Mouse (Mus musculus) neural tube, embryonic 12.5 days (tissue): ENCODE results near the gene Erbin. TPM values are rescaled to one million over a fixed set of nuclear protein-coding genes. Genes with fewer than 3 reads are reported as not detected.

Source experiments
- ATAC-seq: fragments of 200-750 bp; cut with Nextera tagmentation; 2 replicates; pipeline ENCODE4 v1.8.0; 2017; ENCODE audit warnings: low read depth, mild to moderate bottlenecking, moderate TSS enrichment, moderate library complexity; ENCODE audit not compliant: low FRiP score
- H3K27ac ChIP-seq: fragments of 300-500 bp; sonication (generic); 2 replicates; pipeline ENCODE4 v1.5.1; 2016
- H3K27me3 ChIP-seq: fragments of 300-500 bp; sonication (generic); replicated peaks from 2 replicates; pipeline ENCODE4 v1.6.1; 2016; ENCODE audit warnings: mild to moderate bottlenecking
- H3K36me3 ChIP-seq: fragments of 300-500 bp; sonication (generic); 2 replicates; pipeline ENCODE4 v1.6.1; 2016; ENCODE audit warnings: mild to moderate bottlenecking
- H3K4me1 ChIP-seq: fragments of 300-500 bp; sonication (generic); 2 replicates; pipeline ENCODE4 v1.6.1; 2016
- H3K4me2 ChIP-seq: fragments of 300-500 bp; sonication (generic); replicated peaks from 2 replicates; pipeline ENCODE4 v1.6.1; 2016; ENCODE audit warnings: mild to moderate bottlenecking
- H3K4me3 ChIP-seq: fragments of 300-500 bp; sonication (generic); 2 replicates; pipeline ENCODE4 v1.5.1; 2016
- H3K9ac ChIP-seq: fragments of 300-500 bp; sonication (generic); 2 replicates; pipeline ENCODE4 v1.6.1; 2016; ENCODE audit warnings: mild to moderate bottlenecking
- H3K9me3 ChIP-seq: fragments of 300-500 bp; sonication (generic); 2 replicates; pipeline ENCODE4 v1.6.1; 2016; ENCODE audit warnings: mild to moderate bottlenecking
- WGBS: fragments of 180-500 bp; shearing (Covaris S2); methylation state at CpG from one replicate; pipeline ENCODE4 v1.1.7; 2016; 5-methylcytosine and 5-hydroxymethylcytosine counted together
- polyA plus RNA-seq: library from polyadenylated mRNA; unstranded; fragments of >200 nt; fragmentation: Nextera tagmentation; extraction: Ambion mirVana; gene quantifications from 2 replicates; pipeline ENCODE4 v1.2.1, GENCODE M21; 2016

The Erbin gene
- 17.5 and 19.0 TPM in 2 replicates for polyA plus RNA-seq

DNA sequence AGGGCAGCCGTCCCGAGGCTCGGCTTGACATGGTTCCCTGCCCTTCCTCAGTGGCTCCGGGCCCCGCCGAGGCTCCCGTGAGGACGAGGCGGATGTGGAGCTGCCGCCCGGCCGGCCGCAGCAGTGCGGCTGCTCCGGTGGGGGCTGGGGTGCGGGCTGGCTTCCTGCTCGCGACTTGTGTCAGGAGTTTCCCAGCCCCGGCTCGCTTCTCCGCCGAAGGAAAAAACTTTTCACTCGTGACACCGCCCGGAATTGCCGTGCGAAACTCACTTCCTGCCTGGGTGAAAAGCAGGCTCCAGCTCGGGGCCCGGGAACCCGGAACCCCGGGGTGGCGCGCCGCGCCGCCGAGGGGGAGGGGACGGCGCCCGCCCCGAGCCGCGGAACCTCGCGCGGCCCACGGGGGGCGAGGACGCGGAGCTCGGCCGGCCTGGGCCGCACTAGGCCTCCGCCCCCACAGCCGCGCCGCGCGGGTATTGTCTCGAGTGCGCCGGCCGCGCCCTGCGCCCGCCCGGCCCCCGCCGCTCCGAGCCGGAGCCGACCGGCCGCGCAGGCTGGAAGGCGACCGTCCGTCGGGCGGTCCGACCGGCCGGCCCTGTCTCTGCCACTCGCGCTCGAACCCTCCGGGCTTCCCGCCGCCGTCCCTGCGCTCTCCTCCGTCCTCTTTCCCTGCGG, at the start of gene Erbin:
TSS of gene Erbin (minus strand) at position 254 of the 672 bp plus-strand sequence.
- ATAC-seq = peak; percentile 75
- WGBS = under 1% methylated on average over 63 of the region's 93 CpGs
- H3K27me3 ChIP-seq = no peaks in the 10 kb centered on the region
- H3K9ac ChIP-seq = peak within 1 kb of the TSS; percentile 100
- peak within 1 kb of the TSS; percentile 100 for H3K27ac ChIP-seq
- peaks cover 11% of the 10 kb centered on the region; the same call in 1 of the 2 replicates for H3K4me1 ChIP-seq
- no peaks in the 10 kb centered on the region for H3K36me3 ChIP-seq
- H3K9me3 ChIP-seq = no peaks in the 10 kb centered on the region
- peak within 1 kb of the TSS; percentile 75 for H3K4me2 ChIP-seq
- peak within 1 kb of the TSS; percentile 79 for H3K4me3 ChIP-seq

DNA sequence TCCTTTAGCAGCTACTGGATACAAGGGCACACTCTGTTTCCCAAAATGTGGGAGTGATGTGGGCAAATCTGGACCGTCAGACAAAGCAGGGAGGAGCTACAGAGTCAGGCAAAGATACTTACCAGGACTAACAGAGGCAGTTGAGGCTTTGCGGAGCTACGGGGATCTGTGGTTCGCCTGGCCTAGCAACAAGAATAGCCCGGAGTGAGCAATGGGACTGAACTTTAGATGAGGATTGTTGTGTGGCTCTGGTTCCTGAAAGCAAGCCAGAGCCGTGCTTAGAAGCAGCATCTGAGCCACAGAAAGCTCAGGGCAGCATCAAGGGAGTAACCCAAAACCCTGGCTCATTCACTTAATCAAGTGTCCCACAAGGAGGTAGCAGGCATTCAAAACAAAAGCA, 49.6 kb upstream of the Erbin start:
- ATAC-seq = no peak
- H3K9ac ChIP-seq = no peak overlapping the region

DNA sequence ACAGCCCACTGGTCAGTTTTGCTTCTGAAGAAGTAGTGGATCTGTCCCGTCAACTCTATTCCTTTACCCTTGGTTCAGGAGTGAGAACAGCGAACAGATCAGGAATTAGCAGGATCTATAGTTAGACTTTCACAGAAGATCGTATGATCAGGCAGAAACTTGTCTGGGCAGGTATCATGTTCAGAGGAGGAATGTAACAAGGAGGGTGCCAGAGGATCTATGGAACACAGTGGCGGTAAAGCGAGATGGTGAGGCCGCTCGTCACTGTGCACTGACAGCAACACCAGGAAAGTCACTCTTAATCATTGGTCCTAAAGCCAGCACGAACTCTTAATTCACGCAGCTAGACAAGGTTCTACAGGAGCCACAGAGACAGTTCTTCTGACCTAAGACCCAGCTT, 47.7 kb upstream of the Erbin start:
- Histone ChIP-seq H3K9me3 (no peaks in the 10 kb centered on the region), H3K4me2 (no peak overlapping the region), H3K27me3 (no peaks in the 10 kb centered on the region), H3K27ac (no peak overlapping the region), H3K4me1 (no peaks in the 10 kb centered on the region), H3K4me3 (no peak overlapping the region), H3K9ac (no peak overlapping the region), H3K36me3 (no peaks in the 10 kb centered on the region)
- 92% methylated on average over 9 of the region's 9 CpGs for WGBS
- ATAC-seq = no peak

More for the DNA sequence above, 49.6 kb upstream of the Erbin start:
- no peak overlapping the region for H3K4me2 ChIP-seq
- H3K4me1 ChIP-seq = no peaks in the 10 kb centered on the region
- WGBS = 78% methylated on average over 6 of the region's 6 CpGs
- no peak overlapping the region for H3K27ac ChIP-seq
- no peaks in the 10 kb centered on the region for H3K9me3 ChIP-seq
- H3K4me3 ChIP-seq = no peak overlapping the region
- H3K27me3 ChIP-seq = no peaks in the 10 kb centered on the region
- H3K36me3 ChIP-seq = no peaks in the 10 kb centered on the region

DNA sequence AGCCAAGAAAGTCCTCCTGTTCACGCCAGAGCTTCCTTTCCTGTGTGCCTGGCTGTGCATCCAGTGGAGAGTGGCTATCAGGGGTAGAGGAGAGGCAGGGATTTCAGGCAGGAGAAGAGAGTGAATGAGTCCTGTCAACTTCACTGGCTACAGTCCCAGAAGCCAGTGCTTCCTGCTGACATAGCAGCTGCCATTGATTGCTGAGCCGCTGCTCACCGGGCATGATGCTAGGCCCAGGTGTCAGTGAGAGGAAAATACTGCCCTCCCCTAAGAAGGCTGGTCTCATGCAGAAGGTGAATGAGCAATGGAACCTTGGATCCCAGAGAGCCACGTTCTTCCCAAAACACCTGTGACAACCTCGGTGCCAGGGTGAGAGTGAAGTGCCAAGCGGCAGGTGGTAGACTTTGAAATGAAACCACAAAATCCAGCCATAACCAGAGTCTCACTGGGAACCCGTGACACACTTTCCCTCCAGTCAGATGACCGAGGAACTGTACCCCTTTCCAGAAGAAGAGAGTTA, 46.4 kb upstream of the Erbin start:
- Histone ChIP-seq H3K9me3 (no peaks in the 10 kb centered on the region), H3K36me3 (no peaks in the 10 kb centered on the region), H3K4me3 (no peak overlapping the region), H3K9ac (no peak overlapping the region), H3K27ac (no peak overlapping the region), H3K4me1 (no peaks in the 10 kb centered on the region), H3K4me2 (no peak overlapping the region), H3K27me3 (no peaks in the 10 kb centered on the region)
- WGBS = 84% methylated on average over 8 of the region's 8 CpGs
- no peak for ATAC-seq

DNA sequence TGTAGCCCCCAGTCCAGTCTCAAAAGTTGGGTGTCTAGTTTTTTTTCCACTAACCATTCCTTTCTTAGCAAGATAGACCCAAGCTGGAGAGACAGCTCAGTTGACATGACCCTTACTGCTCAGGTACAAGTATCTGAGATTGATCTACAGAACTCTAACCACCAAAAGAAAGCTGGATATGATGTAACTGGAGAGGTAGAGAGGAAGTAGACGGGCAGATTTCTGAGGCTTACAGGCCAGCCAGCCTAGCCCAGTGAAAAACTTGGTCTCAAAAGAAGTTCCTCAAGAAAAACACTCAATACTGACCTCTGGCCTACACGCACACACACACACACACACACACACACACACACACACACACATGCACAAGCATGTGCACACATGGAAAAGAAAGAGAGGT, 44.9 kb upstream of the Erbin start:
- no peak for ATAC-seq
- H3K9ac ChIP-seq = no peak overlapping the region

DNA sequence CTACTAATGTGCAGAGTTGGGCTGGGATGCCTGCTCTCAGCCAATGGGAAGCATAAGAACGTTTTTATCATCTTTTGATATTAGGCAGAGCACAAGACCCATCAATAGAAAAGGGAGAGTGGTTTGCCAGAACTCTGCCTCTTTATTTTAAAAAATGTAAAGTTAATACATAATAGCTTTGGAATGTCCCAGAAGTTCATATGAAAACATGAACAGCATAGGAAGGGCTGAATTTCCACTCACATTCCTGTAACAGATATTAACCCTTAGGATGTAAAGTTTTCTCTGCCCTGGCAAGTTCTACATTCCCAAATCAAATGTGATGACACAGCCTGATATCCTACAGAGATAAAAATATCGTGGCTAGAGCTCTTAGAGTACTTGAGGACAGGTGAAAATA, 42.8 kb upstream of the Erbin start:
- Histone ChIP-seq H3K4me1 (no peaks in the 10 kb centered on the region), H3K4me3 (no peak overlapping the region), H3K36me3 (no peaks in the 10 kb centered on the region), H3K27ac (no peak overlapping the region), H3K4me2 (no peak overlapping the region), H3K27me3 (no peaks in the 10 kb centered on the region), H3K9ac (no peak overlapping the region), H3K9me3 (no peaks in the 10 kb centered on the region)
- no peak for ATAC-seq
- WGBS = 72% methylated on average over 2 of the region's 2 CpGs

More for the DNA sequence above, 44.9 kb upstream of the Erbin start:
- H3K27me3 ChIP-seq = no peaks in the 10 kb centered on the region
- H3K27ac ChIP-seq = no peak overlapping the region
- no peaks in the 10 kb centered on the region for H3K36me3 ChIP-seq
- no peak overlapping the region for H3K4me3 ChIP-seq
- no peak overlapping the region for H3K4me2 ChIP-seq
- no peaks in the 10 kb centered on the region for H3K4me1 ChIP-seq
- no peaks in the 10 kb centered on the region for H3K9me3 ChIP-seq
- 92% methylated on average over 2 of the region's 2 CpGs for WGBS

DNA sequence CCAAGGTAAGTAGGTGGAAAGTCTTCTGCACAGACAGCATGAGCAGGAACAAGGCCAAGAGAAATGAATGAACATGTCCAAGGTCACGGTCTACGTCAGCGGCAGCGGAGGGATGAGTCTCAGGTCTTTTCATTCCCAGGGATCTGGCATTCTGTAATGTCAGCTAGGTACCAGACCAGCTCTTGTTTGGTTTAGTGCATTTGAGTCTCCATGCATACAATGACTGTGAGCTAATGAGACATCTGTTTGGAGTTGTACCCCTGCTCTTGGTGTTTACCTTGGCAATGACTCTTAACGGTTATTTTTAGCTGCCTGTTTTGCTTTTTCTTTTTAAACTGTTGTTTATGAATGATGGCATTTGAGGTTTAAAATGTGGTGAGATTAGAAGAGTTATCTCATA, 39.5 kb upstream of the Erbin start:
- no peak for ATAC-seq
- Histone ChIP-seq H3K4me1 (no peaks in the 10 kb centered on the region), H3K27ac (no peak overlapping the region), H3K4me3 (no peak overlapping the region), H3K27me3 (no peaks in the 10 kb centered on the region), H3K36me3 (no peaks in the 10 kb centered on the region), H3K4me2 (no peak overlapping the region), H3K9ac (no peak overlapping the region), H3K9me3 (no peaks in the 10 kb centered on the region)
- 88% methylated on average over 5 of the region's 5 CpGs for WGBS

DNA sequence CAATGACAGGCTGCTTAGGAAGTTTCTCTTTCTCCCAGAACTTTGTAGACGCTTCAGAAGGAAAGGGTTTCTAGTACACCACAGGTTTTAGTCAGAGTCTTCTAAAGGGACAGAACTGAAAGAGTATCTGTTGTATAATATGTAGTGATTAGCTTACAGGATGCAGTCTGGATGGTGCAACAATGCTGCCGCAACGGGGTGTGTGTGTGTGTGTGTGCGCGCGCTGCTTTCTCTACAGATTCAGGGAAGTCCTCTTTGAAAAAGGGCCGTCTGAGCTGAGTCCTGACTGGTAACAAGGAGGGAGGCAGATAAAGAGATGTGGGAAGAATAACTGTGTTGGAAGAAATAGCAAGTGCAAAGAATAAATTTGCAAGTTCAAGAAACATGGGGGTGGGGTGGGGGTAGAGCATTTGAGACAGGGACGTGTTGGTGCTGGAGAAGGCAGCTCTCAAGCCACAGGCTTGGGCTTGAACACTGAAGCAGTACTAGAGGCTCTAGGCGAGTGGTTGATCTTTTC, 38.4 kb upstream of the Erbin start:
- H3K9ac ChIP-seq = no peak overlapping the region
- H3K27me3 ChIP-seq = no peaks in the 10 kb centered on the region
- no peak overlapping the region for H3K4me2 ChIP-seq
- 82% methylated on average over 9 of the region's 9 CpGs for WGBS
- no peaks in the 10 kb centered on the region for H3K36me3 ChIP-seq
- H3K4me1 ChIP-seq = no peaks in the 10 kb centered on the region
- H3K27ac ChIP-seq = no peak overlapping the region
- H3K9me3 ChIP-seq = no peaks in the 10 kb centered on the region
- ATAC-seq = no peak
- no peak overlapping the region for H3K4me3 ChIP-seq

DNA sequence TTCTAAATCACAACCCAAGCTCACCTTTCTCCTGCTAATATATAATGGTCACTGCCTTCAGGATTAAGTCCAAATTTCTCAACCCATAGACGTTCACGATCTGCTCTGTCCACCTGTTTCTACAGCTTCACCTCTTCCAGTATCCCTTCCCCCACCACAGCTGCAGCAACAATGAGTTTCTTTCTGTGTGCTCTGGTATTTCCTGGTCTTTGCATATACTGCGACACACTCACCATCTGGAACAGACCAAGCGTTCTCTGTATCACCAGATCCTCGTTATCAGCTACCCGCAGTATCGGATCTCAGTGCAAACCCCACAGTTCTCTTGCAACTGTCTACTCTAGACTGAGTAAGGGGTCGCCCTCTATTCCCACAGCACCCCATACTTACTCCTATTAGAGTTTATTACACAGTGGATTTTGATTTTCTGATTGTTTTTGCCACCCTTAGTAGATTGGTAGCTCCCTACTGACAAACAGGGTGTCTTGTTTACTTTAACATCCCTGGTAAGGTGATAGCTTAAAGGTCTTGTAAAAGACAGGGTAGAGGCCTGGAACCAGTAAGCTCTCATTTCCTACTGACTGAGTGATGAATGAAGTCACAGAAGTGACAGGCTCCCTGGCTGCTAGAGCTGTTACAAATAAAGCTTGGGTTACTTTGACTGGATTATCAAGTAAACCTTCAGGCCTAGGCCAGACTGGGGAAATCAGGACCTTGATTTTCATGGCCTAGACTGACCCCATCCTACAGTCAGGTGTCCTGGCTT, 37.0 kb upstream of the Erbin start:
- Histone ChIP-seq H3K4me1 (no peaks in the 10 kb centered on the region), H3K9me3 (no peaks in the 10 kb centered on the region), H3K27ac (no peak overlapping the region), H3K36me3 (no peaks in the 10 kb centered on the region), H3K4me3 (no peak overlapping the region), H3K27me3 (no peaks in the 10 kb centered on the region), H3K4me2 (no peak overlapping the region), H3K9ac (no peak overlapping the region)
- no peak for ATAC-seq
- 77% methylated on average over 8 of the region's 8 CpGs for WGBS

DNA sequence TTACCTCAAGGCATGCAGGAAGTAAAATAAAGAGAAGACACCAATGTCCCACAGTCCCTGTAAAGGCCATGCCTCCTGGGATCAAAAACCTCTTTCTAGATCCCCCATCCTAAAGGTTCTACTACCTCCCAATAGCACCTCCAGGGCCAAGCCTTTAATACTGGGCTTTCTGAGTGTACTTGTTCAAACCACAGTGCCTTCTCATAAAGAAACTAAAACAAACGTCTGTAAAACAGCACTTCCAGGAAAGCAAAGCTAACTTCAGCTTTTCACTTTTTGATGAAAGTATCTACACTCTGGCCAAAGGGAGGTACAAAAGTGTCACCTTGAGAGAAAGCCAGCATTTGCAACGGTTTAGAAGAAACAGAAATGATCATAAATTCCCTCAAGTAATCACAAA, 35.3 kb upstream of the Erbin start:
- 74% methylated on average over 2 of the region's 2 CpGs for WGBS

DNA sequence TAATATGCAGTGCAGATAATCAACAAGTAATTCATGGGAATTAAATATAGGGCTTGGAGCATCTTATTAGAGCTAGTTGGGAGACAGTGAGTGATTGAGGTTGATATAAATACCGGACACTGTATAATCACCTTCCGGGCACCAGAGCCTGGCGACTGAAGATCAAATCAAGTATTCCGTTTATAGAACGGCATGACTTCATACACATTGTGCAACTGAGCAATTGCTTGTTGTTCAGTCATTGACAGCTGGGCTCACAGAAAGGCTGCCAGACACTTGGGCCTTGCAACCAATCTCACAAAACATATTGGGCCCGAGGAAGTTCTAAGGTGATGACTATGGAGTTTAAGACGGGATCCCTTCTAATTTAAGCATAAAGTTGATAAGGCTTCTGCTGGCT, 31.1 kb upstream of the Erbin start:
- no peak overlapping the region for H3K4me3 ChIP-seq
- H3K36me3 ChIP-seq = no peaks in the 10 kb centered on the region
- no peaks in the 10 kb centered on the region for H3K27me3 ChIP-seq
- H3K9ac ChIP-seq = no peak overlapping the region
- H3K27ac ChIP-seq = no peak overlapping the region
- 93% methylated on average over 7 of the region's 7 CpGs for WGBS
- no peaks in the 10 kb centered on the region for H3K4me1 ChIP-seq
- no peak for ATAC-seq
- H3K9me3 ChIP-seq = no peaks in the 10 kb centered on the region
- no peak overlapping the region for H3K4me2 ChIP-seq

More for the DNA sequence above, 35.3 kb upstream of the Erbin start:
- no peak for ATAC-seq
- Histone ChIP-seq H3K4me2 (no peak overlapping the region), H3K9ac (no peak overlapping the region), H3K27ac (no peak overlapping the region), H3K9me3 (no peaks in the 10 kb centered on the region), H3K4me1 (no peaks in the 10 kb centered on the region), H3K36me3 (no peaks in the 10 kb centered on the region), H3K27me3 (no peaks in the 10 kb centered on the region), H3K4me3 (no peak overlapping the region)

DNA sequence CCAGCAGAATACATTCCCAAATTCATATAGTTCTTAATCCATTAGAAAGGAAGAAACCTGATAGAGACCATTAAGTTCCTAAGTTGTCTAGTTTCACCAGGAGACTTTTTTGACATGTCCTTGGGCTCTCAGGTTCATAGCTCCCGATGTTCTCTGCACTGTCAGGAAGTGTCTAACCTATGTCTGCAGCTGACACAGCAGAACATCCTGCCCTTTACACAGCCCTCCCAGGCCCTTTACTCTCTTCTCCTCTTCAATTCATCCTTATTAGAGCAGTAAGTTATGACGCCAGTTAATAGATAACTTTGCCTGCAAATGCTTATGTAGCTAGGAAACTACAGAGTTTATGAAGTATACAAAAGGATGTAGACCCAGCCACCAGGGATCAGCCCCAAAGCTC, 20.5 kb upstream of the Erbin start:
- Histone ChIP-seq H3K36me3 (no peaks in the 10 kb centered on the region), H3K9ac (no peak overlapping the region), H3K4me1 (no peaks in the 10 kb centered on the region), H3K9me3 (no peaks in the 10 kb centered on the region), H3K27me3 (no peaks in the 10 kb centered on the region), H3K4me2 (no peak overlapping the region), H3K27ac (no peak overlapping the region), H3K4me3 (no peak overlapping the region)
- ATAC-seq = no peak
- 89% methylated on average over 2 of the region's 2 CpGs for WGBS
